Mouse (Mus musculus) gastrocnemius, adult 18-20 months (tissue): ENCODE measurements around the gene Gpr156. TPM values are rescaled to one million over a fixed set of nuclear protein-coding genes. Genes with fewer than 3 reads are reported as not detected.

Experiments used
- DNase-seq: peaks from one replicate; pipeline ENCODE4 v3.0.0; 2021; ENCODE audit warnings: low spot score
- total RNA-seq, 2 experiments: library from RNA; stranded (reverse); gene quantifications; 2 replicates each; pipeline ENCODE4 v1.2.3; 2021

Gene Gpr156
- total RNA-seq, 2 experiments from 2014 or later, result not detected

DNA sequence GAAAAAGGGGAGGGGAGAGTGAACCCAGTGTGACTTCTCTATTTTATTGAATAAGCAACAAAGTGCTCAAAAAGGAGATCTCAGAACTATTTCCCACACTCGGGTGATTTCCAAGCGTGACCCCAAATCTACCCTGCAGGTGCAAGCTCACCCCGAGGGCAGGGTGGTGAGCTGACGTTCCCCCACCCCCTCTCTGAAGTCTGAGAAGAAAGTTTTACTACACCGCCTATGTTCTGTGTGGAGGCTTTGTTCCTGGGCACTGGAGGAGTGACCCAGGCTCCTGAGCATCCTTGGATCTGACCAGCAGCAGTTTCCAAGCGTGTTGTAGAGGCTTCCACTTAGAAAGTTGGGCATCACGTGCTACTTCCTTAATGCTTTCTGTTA is 514 bp downstream of the Gpr156 start:
- DNase-seq, result no peak

DNA sequence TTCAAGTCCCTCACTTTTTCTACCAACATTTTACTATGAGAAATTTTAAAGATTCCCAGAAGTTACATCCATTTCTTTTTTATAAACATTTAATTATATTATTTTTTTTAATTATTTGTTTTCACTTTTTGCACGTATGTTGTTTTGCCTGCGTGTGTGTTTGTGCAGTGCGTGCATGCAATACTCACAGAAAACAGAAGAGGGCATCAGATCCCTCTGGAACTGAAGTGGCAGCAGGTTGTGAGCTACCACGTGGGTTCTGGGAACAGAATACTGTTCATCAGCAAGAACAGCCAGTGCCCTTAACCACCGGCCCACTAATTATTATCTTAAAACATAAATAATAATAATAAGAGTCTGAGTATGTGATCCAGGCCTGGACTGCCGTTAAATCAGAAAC is 2.7 kb downstream of the Gpr156 start:
- DNase-seq, result no peak

DNA sequence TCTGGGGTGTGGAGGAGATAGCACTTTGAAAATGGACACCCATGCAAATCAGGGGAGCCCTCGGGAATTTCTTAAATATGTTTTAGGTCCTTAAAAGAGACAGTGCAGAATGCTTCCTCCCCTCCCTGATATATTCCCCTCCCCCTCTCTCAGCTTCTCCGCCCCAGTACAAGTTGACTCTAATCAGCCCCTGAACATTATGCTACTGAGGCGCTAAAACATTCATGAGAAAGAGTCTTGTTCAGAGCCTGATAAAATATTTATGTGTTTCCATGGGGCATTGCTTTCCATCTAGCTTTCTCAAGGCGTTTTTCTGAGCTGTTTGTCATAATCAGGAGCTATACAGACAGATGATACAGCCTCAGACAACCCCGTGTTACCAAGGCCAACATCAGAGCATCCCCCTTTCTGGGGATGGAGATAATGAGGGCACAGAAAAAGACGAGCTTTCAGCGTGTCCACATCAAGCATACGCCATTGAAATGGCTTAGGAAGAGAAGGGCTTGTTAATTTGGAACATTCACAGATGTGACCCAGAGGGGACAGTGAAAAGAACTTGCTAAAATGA is 4.6 kb downstream of the Gpr156 start:
- DNase-seq, result no peak

DNA sequence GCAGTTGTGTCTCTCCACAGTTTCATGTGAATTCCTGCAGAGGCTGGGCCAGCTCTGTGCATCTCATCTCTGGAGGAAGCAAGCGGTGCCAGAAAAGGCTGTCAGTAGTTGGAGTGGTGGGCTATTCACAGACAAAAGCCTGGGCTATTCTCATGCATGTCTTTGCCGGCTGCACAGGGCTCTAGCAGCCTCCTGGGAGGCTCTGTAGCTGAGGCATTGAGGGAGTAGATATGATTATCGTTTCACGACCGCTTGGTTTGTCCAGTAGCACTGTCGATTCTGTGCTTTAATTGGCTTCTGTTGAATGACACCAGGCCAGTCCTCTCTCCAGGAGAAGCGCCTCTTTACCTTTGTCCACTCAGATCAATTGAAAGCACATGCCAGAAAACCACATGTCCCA is 9.8 kb downstream of the Gpr156 start:
- no peak for DNase-seq

DNA sequence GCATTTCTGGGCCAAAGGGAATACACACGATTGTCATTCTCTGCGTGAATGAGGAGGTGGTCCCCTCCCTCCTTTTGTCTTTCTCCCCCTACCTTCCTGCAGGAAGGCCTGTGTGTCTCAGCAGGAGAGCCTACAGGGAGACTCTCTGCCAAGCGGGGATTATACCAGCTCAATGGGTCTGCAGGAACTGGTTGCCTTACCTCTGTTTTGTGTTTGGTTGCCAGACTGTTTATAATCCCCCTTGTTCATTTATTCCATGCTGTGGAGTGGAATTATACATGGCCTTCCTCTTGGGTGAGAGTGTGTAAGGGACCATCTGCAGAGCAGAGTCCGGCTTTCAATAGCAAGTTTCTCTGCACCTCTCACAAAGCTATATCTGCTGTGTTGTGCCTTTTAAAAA is 10.8 kb downstream of the Gpr156 start:
- no peak for DNase-seq

DNA sequence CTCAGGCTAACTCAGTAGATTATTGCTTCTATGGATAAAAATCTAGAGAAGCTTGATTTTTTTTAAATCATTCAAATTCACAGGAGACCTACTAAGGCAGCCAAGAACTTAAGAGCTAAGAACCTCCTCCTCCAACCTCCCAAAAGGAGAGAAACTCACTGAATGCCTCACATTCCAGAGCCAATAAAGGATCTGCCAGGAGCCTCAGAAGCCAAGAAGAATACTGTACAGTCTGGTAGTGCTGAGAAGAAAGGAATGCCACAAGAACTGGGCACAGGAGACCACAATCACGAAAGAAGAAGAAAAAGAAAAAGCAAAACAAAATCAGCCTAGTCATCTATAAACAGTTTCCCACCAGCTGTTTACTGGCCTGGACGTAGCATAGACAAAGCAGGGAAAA is 12.7 kb downstream of the Gpr156 start:
- no peak for DNase-seq

DNA sequence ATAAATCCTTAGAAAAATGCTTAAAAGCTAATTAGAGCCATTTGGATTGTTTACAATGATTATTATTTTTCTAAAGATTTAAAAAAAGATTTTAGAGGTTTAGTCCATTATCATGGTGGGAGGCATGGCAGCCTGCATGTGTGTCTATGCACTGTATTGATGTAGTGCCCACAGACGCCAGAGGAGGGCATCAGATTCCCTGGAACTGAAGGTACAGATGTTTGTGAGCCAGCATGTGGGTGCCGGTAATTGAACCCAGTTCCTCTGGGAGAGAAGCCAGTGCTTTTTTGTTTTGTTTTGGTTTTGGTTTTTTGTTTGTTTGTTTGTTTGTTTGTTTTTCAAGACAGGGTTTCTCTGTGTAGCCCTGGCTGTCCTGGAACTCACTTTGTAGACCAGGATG is 13.3 kb downstream of the Gpr156 start:
- no peak for DNase-seq

DNA sequence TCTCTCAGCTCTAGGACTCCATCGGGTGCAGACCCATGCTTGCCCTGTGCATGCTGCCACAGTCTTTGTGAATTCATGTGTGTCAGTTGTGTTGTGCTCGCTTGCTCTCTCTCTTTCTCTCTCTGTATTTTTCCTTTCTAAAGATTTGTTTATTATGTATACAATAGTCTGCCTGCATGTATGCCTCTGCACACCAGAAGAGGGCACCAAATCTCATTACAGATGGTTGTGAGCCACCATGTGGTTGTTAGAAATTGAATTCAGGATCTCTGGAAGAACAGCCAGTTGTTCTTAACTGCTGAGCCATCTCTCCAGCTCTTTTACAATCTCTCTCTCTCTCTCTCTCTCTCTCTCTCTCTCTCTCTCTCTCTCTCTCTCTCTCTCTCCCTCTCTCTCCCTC is 18.6 kb downstream of the Gpr156 start:
- DNase-seq, result no peak

DNA sequence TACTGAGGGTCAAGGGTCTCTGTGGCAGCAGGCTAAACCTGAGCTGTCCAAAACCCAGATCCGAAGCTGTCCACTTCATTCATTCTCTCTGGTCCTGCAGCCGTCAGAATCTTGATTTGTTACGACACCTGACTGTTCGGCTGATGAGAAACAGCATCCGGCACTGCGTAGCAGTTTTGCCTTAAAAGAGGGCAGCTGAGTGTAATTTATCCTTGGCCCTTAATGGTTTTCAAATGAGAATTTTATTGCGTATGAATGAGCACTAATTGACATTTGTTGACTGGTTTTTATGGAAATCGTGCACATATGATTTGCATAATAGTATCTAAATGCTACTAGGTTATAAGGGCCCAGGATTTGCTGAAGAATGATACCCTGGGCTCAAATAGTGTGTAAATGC is 21.0 kb downstream of the Gpr156 start:
- DNase-seq, result no peak

DNA sequence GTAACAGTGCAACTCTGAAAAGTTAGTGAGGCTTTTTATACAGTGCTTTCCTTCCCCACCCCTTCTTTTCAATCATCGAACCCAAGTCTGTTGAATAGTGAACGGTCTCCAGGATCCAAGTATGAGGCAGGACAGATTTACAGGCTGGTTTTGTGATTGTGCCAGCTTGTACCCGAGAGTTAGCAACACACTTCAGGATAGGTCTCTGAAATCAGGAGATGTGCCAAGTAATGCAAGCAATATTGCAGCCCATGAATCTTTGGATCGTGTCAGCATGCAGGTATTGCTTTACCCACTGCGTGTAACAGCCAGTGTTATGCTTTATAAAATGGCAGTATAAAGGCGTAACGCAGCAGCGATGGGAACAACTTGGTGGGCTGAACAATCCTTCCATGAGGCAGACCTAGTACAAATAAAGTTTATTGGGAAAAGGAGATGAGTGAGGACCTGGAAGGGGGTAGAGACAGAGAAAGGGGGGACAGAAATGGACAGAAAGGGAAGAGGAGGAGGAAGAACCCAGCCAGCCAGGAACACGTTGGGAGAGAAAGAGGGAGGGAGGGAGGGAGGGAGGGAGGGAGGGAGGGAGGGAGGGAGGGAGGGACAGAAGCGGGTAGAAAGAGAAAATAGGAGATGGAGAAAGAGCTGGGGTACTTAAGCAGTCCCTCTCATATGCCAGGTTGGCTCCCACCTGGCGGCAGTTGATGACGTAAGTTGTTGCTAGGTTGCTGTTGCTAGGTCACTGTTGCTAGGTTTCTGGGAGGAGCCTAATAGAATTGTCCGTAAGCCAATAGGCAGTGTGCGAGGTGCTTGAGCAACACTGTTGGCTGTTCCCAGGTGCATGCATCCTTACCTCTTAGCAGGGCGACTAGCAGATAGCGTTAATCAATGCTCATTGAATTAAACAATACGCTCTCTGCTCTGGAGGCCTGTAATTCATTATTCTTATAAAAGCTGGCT is 22.1 kb downstream of the Gpr156 start:
- no peak for DNase-seq

DNA sequence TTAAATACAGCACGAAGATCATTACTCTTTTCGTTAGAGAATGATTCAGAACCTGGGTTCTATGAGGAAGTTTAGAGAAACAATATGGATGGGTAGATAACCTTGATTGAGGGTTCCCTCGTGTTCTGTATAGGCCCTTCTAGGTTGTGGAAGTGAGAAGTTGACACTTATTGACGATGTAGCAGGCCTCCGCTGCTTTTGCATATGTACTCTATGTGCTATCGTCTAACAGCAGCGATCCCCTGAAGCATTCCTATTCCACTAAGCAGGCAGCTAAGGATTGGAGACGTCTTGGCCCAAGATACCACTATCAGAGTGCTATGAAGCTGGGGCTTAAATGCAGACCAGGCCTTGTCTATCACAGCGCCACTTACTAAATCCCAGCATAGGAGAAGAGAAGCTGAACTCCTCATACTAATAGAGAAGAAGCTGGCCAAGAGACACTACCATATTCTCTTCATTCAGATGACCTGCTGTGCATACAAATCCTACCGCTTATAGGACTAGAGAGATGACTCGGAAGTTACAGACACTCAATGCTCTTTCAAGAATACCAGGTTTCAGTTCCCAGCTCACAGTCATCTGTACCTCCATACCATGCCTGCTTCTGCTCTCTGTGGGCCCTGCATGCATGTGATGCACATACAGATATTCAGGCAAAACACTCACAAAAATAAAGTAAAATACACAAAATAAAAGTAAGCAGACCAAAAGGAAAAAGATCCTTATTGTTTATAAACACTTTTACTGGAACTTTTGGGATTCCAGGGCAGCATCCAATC is 23.0 kb downstream of the Gpr156 start:
- DNase-seq, result no peak

DNA sequence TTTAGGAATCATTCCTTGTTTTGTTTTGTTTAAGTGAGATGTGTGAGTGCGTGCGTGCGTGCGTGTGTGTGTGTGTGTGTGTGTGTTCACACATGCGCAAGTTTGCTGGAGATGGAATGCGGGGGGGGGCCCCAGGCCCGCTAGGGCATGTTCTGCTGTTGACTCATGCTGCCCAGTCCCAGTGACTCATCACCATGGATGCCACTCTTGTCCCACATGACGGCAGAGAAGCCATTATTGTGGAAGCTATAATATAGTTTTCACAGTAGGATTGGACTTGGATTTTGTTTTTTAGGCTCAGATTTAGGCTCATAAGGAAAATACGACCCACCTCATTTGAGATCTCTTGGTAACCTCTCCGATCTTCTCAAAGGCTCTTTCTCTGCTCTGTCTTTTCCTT is 24.0 kb downstream of the Gpr156 start:
- DNase-seq, result no peak

DNA sequence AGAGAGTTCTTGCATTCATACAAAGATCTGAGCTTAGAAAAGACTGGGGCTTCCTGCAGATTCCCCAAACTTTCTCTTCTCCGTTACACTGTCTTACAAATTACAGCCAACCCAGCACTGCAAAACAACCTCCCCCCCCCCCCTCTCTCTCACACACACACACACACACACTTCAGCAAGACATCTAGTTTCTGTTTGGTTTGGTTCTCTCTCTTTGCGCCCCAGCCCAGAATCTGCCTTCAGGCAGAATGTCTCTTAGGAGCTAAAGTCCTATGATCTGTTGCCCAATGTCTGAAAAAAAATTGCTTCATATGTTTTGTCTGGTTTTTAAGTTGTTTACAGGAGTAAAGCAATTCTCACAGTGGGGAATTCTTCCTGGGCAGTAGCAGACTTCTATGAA is 27.4 kb downstream of the Gpr156 start:
- peak; percentile 15 for DNase-seq

DNA sequence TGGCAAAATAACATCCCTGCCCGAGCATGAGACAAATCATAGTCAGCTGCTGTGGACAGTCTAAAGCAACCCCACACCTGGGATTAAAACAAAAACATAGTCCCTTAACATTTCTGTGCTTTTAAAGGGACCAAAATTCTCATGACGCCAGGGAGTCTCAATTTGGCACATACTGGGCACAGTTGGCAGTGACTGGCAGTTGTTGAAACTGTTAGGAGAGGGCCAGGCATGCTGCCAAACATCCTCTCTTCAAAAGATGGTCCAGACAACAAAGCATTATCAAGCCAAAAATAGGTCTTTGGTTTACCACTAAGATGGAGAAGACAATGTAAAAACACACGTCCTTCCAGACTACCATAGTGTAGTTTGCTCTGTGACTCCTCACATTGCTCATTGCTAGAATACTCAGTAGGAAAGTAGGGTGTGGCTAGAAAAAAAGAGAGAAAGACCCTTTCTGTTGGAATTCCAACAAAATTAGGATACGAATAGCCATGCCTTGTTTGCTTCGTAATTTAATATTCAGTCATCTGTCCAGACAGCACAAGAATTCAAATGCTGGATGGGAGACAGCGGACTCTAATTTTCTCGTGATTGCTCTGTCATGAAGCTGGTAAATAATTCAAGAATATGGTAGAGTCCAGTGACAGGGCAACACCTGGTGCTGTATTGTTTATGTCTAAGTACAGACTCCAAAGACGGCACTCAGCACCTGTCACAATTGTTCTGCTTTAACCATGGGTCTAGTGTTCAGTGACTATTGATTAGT is 28.9 kb downstream of the Gpr156 start:
- no peak for DNase-seq

DNA sequence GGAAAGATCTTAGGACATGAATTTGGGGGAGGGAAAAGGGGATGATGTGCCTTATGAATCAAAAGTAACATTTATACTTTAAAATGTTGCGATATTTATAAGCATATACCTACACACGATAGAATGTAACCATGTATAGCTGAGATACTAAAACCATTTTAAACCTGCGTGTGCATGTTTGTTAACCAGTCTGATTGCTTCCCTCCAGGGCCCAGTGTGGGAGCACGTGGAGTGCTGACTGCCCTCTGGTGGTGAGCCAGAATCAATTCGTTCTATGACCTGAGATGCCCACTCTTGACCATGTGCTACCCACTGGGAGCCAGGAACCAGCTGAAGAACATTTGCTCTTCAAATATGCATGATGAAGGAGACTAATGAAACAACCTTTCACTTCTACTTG is 30.9 kb downstream of the Gpr156 start:
- peak; percentile 55 for DNase-seq

DNA sequence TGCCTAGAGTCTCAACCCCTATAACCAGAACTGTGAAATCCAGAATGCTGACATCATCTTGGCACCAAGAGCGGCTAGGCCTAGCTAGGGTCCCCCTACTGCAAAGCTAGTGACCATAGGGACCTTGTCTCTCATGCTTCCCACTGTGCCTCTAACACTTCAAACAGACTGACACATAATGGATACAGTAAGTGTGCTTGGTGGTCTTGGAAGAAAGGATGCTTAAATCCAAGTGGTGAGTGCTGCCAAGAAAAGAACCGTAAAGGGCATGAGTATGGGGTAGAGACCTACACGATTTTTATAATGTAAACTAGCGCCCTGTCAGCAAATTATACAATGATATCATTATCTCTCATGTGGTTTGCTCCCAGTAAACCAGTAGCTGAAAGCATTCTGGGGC is 32.1 kb downstream of the Gpr156 start:
- no peak for DNase-seq

DNA sequence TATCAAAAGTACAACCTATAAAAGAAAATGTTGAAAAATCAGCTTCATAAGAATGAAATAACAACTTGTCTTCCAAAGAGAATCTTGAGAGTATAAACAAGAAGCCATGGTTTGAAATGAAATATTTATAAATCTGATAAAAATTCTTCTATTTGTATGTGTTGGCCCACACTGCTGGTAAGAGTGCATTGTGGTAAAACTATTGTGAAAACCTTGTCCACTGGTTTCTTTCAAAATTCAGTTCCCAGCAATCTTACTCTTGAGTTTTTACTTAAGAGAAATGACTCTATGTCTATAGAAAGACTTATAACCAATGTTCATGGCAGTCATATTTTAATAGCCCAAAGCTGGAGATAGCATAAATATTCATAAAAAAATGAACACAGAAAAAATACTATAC is 34.9 kb downstream of the Gpr156 start:
- DNase-seq, result no peak

DNA sequence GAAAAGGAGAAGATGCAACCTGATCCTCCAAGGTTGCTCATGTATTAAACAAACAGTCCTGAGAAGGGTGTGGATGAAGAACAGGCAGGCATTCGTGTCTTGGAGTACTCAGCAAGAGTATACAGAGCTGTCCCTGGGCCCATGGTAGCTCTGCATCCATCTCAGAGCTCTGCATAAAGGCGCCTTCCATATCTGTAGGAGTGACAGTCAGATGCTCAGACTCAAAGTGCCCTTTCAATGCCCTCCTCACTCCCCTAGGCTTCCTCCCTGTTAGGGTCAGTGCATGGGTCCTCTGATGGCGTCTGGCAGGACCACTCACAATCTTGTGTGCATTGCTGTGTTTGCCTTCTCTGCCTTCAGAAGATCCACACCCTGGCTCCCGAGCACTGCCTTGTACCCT is 36.9 kb downstream of the Gpr156 start:
- no peak for DNase-seq

DNA sequence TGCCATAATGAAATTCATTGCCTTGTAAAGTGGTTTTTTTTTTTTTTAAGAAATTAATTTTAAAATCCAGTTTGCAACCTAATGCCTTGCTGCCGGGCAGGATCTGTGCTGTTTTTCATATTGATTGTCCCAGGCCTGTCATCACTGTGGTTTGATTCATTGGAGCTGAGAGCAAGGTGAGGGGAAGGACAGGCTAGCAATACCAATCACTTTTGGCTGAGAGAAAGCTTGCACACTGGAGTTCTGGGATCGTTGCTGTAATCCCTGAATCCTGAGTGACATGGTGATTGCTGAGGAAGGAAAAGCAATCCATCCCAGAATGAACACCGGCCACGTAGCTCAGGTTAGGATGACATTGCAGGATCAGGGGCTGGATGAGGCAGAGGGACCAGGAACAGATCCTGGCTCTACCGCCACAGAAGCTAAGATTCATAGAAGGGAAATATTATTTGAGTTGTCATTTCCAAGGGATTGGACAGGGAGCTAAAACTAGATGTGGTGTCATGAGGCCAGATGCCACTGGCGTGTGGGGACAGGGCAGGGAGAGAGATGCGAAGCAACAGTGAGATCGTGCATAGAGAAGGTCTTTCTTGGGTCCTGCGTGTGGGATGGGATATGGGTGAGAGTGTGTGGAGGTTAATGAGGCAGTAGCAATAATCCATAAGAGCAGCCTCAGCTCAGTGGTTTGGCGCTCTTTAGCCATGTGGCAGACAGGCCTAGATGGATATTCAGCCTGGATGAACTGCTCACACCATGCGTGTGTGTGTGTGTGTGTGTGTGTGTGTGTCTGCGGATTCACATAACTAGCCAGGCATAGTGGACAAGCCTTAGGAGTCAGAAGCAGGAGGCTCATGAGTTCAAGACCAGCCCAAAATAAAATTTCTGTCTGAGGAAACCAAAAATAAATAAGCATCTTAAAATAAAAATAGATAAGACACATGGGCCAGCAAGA is 38.0 kb downstream of the Gpr156 start:
- DNase-seq, result no peak

DNA sequence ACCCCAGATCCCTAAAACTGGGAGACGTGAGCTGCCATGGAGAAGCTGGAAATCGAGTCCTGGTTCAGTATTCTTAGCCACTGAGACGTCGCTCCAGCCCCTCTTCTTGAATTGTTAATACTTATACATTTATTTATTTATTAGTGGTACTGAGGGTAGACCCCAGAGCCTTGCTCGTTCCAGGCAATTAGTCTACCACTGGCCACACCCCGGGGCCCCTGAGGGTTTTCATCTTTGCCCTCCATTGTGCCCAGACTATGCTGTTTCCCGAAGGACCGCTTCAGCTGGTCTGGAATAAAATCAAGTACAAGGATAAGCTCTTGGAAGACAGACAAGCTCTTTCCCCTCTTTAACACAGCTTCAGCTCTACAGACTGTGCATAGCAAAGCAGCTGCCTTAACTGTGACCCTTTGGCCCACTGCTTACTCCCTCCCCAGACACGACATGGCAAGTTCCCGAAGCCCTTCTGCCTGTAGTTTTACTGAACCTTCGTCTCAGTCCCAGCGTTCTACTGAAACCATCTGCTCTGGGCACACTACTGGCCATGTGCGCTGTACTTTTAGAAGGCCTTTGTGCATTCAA is 39.1 kb downstream of the Gpr156 start:
- no peak for DNase-seq
